Mouse (Mus musculus) kidney, postnatal 0 days (tissue): Measurements from ENCODE around the gene Ntn3. TPM values are rescaled to one million over a fixed set of nuclear protein-coding genes. Genes with fewer than 3 reads are reported as not detected.
A peak's percentile ranks its signal among the peaks of the same experiment; 100 is the strongest.

Experiments
- ATAC-seq: fragments of 200-750 bp; cut with Nextera tagmentation; replicated peaks from 2 replicates; pipeline ENCODE4 v1.8.0; 2017; ENCODE audit warnings: low read depth, moderate number of reproducible peaks, moderate TSS enrichment, moderate library complexity; ENCODE audit not compliant: low FRiP score
- DNase-seq: peaks from one replicate; pipeline ENCODE4 v3.0.0-alpha.2; 2016; ENCODE audit warnings: low spot score
- H3K27ac ChIP-seq: fragments of 300-500 bp; sonication (generic); 2 replicates; pipeline ENCODE4 v1.5.1; 2014; ENCODE audit warnings: mild to moderate bottlenecking
- H3K27me3 ChIP-seq: fragments of 300-500 bp; sonication (generic); 2 replicates; pipeline ENCODE4 v1.6.1; 2014; ENCODE audit warnings: low read length, mixed read lengths; ENCODE audit not compliant: insufficient read depth
- H3K36me3 ChIP-seq: fragments of 300-500 bp; sonication (generic); 2 replicates; pipeline ENCODE4 v1.6.1; 2014; ENCODE audit warnings: low read length, mixed read lengths; ENCODE audit not compliant: insufficient read depth
- H3K4me1 ChIP-seq: fragments of 300-500 bp; sonication (generic); replicated peaks from 2 replicates; pipeline ENCODE4 v1.6.1; 2014; ENCODE audit warnings: antibody characterized with exemption, low read length, mixed read lengths; ENCODE audit not compliant: insufficient read depth
- H3K4me2 ChIP-seq: fragments of 300-500 bp; sonication (generic); 2 replicates; pipeline ENCODE4 v1.6.1; 2014; ENCODE audit warnings: mild to moderate bottlenecking, low read length, moderate library complexity, mixed read lengths
- H3K4me3 ChIP-seq: fragments of 300-500 bp; sonication (generic); replicated peaks from 2 replicates; pipeline ENCODE4 v1.5.1; 2014; ENCODE audit warnings: low read depth, low read length
- H3K9ac ChIP-seq: fragments of 300-500 bp; sonication (generic); 2 replicates; pipeline ENCODE4 v1.6.1; 2014; ENCODE audit warnings: low read depth, low read length
- H3K9me3 ChIP-seq: fragments of 300-500 bp; sonication (generic); replicated peaks from 2 replicates; pipeline ENCODE4 v1.6.1; 2016; ENCODE audit warnings: low read length, inconsistent platforms, mixed read lengths
- CTCF ChIP-seq: IDR thresholded peaks from 2 replicates; pipeline ENCODE4 v1.5.1; 2016; ENCODE audit warnings: antibody characterized with exemption, low read depth, mild to moderate bottlenecking, moderate library complexity
- WGBS: fragments of 180-500 bp; shearing (Covaris S2); extraction: QIAGEN DNeasy Blood & Tissue Kit; methylation state at CpG from one replicate; pipeline ENCODE4 v1.1.7; 2014; 5-methylcytosine and 5-hydroxymethylcytosine counted together
- polyA plus RNA-seq: library from polyadenylated mRNA; unstranded; fragments of >200 nt; fragmentation: Nextera tagmentation; extraction: Ambion mirVana; gene quantifications from 2 replicates; pipeline ENCODE4 v1.2.1, GENCODE M21; 2015

Gene Ntn3
- polyA plus RNA-seq, 1 experiment from 2014 or later: 4.0 TPM

- peak; percentile 42 for TF ChIP-seq CTCF
- WGBS: 36% methylated on average over 5 of the region's 5 CpGs
- 0 out of 2 replicates have a peak, but pooled peaks cover 7% of the 10 kb centered on the region for H3K36me3 ChIP-seq
- no peak overlapping the region for H3K27ac ChIP-seq
- peaks cover 23% of the 10 kb centered on the region for H3K4me1 ChIP-seq
- DNase-seq (no peak), ATAC-seq (no peak)
- H3K27me3 ChIP-seq: 0 out of 2 replicates have a peak, but pooled peaks cover 3% of the 10 kb centered on the region
- peak overlapping the region; percentile 30; the same call in 1 of the 2 replicates for H3K4me3 ChIP-seq
- H3K9me3 ChIP-seq: no peaks in the 10 kb centered on the region
- peak overlapping the region; percentile 79 for H3K4me2 ChIP-seq
- H3K9ac ChIP-seq: no peak overlapping the region
Measured at GRCm38 (mm10) chr17:24212441-24213018, 3.2 kb upstream of the Ntn3 start.

- peak overlapping the region; percentile 79 for H3K4me2 ChIP-seq
- H3K4me1 ChIP-seq: peaks cover 23% of the 10 kb centered on the region
- TF ChIP-seq CTCF: no peak
- no peak overlapping the region for H3K27ac ChIP-seq
- ATAC-seq (peak; percentile 29; the same call in 1 of the 2 replicates), DNase-seq (peak; percentile 72)
- H3K9ac ChIP-seq: peak overlapping the region; percentile 58
- H3K36me3 ChIP-seq: 0 out of 2 replicates have a peak, but pooled peaks cover 7% of the 10 kb centered on the region
- no peaks in the 10 kb centered on the region for H3K9me3 ChIP-seq
- H3K27me3 ChIP-seq: peaks cover 3% of the 10 kb centered on the region; the same call in 1 of the 2 replicates
- peak overlapping the region; percentile 30 for H3K4me3 ChIP-seq
- 4% methylated on average over 37 of the region's 37 CpGs for WGBS
Measured at GRCm38 (mm10) chr17:24211631-24212440, 2.5 kb upstream of the Ntn3 start.

GRCm38 (mm10) chr17:24210591-24210990 lies 1.3 kb upstream of the Ntn3 start:
- 0 out of 2 replicates have a peak, but pooled peaks cover 2% of the 10 kb centered on the region for H3K36me3 ChIP-seq
- H3K4me3 ChIP-seq: no peak overlapping the region
- no peaks in the 10 kb centered on the region for H3K9me3 ChIP-seq
- H3K4me2 ChIP-seq: no peak overlapping the region
- H3K9ac ChIP-seq: no peak overlapping the region
- peaks cover 3% of the 10 kb centered on the region; the same call in 1 of the 2 replicates for H3K27me3 ChIP-seq
- peaks cover 31% of the 10 kb centered on the region for H3K4me1 ChIP-seq
- TF ChIP-seq CTCF: no peak
- no peak for ATAC-seq
- no peak overlapping the region for H3K27ac ChIP-seq
- DNase-seq: no peak
- WGBS: 93% methylated on average over 3 of the region's 3 CpGs

- TF ChIP-seq CTCF: no peak
- H3K4me2 ChIP-seq: 0 out of 2 replicates have a peak overlapping the region, but pooled peaks have one; percentile 87
- no peak for DNase-seq
- ATAC-seq: no peak
- H3K9me3 ChIP-seq: no peaks in the 10 kb centered on the region
- H3K36me3 ChIP-seq: no peaks in the 10 kb centered on the region
- WGBS: 86% methylated on average over 3 of the region's 3 CpGs
- 0 out of 2 replicates have a peak overlapping the region, but pooled peaks have one; percentile 19 for H3K9ac ChIP-seq
- peaks cover 3% of the 10 kb centered on the region; the same call in 1 of the 2 replicates for H3K27me3 ChIP-seq
- H3K4me1 ChIP-seq: peaks cover 34% of the 10 kb centered on the region
- H3K27ac ChIP-seq: no peak overlapping the region
- H3K4me3 ChIP-seq: no peak overlapping the region
Measured at GRCm38 (mm10) chr17:24209916-24210240, 547 bp upstream of the Ntn3 start.

GRCm38 (mm10) chr17:24208641-24209042 lies 689 bp downstream of the Ntn3 start:
- 3% methylated on average over 29 of the region's 29 CpGs for WGBS
- H3K27ac ChIP-seq: no peak overlapping the region; the same call in 1 of the 2 replicates
- H3K36me3 ChIP-seq: no peaks in the 10 kb centered on the region
- DNase-seq (no peak), ATAC-seq (no peak)
- H3K9ac ChIP-seq: peak overlapping the region; percentile 72
- H3K4me2 ChIP-seq: peak overlapping the region; percentile 87
- peaks cover 37% of the 10 kb centered on the region for H3K4me1 ChIP-seq
- TF ChIP-seq CTCF: no peak
- no peaks in the 10 kb centered on the region for H3K9me3 ChIP-seq
- peaks cover 3% of the 10 kb centered on the region; the same call in 1 of the 2 replicates for H3K27me3 ChIP-seq
- peak overlapping the region; percentile 42 for H3K4me3 ChIP-seq
